Mouse (Mus musculus) forebrain, embryonic 15.5 days (tissue): Measurements from ENCODE around the gene Nfx1. TPM values are rescaled to one million over a fixed set of nuclear protein-coding genes. Genes with fewer than 3 reads are reported as not detected.

Experiments
- ATAC-seq: fragments of 200-750 bp; cut with Nextera tagmentation; replicated peaks from 2 replicates; pipeline ENCODE4 v1.8.0; 2017; ENCODE audit warnings: mild to moderate bottlenecking, moderate TSS enrichment, moderate library complexity
- H3K27ac ChIP-seq: fragments of 300-500 bp; sonication (generic); replicated peaks from 2 replicates; pipeline ENCODE4 v1.5.1; 2015; ENCODE audit warnings: mild to moderate bottlenecking, inconsistent platforms
- H3K27me3 ChIP-seq: fragments of 300-500 bp; sonication (generic); 2 replicates; pipeline ENCODE4 v1.6.1; 2015; ENCODE audit warnings: inconsistent platforms
- H3K36me3 ChIP-seq: fragments of 300-500 bp; sonication (generic); 2 replicates; pipeline ENCODE4 v1.6.1; 2015; ENCODE audit warnings: mild to moderate bottlenecking, inconsistent platforms
- H3K4me1 ChIP-seq: fragments of 300-500 bp; sonication (generic); 2 replicates; pipeline ENCODE4 v1.6.1; 2015; ENCODE audit warnings: inconsistent platforms
- H3K4me2 ChIP-seq: fragments of 300-500 bp; sonication (generic); replicated peaks from 2 replicates; pipeline ENCODE4 v1.6.1; 2015; ENCODE audit warnings: mild to moderate bottlenecking, inconsistent platforms
- H3K4me3 ChIP-seq: fragments of 300-500 bp; sonication (generic); 2 replicates; pipeline ENCODE4 v1.5.1; 2015; ENCODE audit warnings: mild to moderate bottlenecking, inconsistent platforms
- H3K9ac ChIP-seq: fragments of 300-500 bp; sonication (generic); replicated peaks from 2 replicates; pipeline ENCODE4 v1.6.1; 2015; ENCODE audit warnings: mild to moderate bottlenecking, inconsistent platforms
- H3K9me3 ChIP-seq: fragments of 300-500 bp; sonication (generic); 2 replicates; pipeline ENCODE4 v1.6.1; 2016; ENCODE audit warnings: inconsistent platforms
- WGBS: fragments of 180-500 bp; shearing (Covaris S2); methylation state at CpG from one replicate; pipeline ENCODE4 v1.1.7; 2015; ENCODE audit warnings: mixed read lengths; 5-methylcytosine and 5-hydroxymethylcytosine counted together
- polyA plus RNA-seq: library from polyadenylated mRNA; unstranded; fragments of >200 nt; fragmentation: Nextera tagmentation; extraction: Ambion mirVana; gene quantifications from 2 replicates; pipeline ENCODE4 v1.2.1, GENCODE M21; 2015

Nfx1 gene
- polyA plus RNA-seq, 1 experiment from 2014 or later = 119 TPM

- H3K36me3 ChIP-seq = peaks cover 38% of the 10 kb centered on the region
- peak overlapping the region; percentile 84 for H3K27ac ChIP-seq
- peak overlapping the region; percentile 80 for H3K4me2 ChIP-seq
- peak overlapping the region; percentile 84 for H3K9ac ChIP-seq
- no peak; the same call in none of the 2 replicates for ATAC-seq
- H3K4me1 ChIP-seq = peaks cover 28% of the 10 kb centered on the region
- H3K27me3 ChIP-seq = no peaks in the 10 kb centered on the region
- H3K4me3 ChIP-seq = peak overlapping the region; percentile 87
- H3K9me3 ChIP-seq = no peaks in the 10 kb centered on the region
- WGBS = under 1% methylated on average over 40 of the region's 40 CpGs
These were observed 23.0 kb upstream of the Nfx1 start for GRCm38 (mm10) chr4:40947565-40948159.

GRCm38 (mm10) chr4:40948160-40948708 is 22.5 kb upstream of the Nfx1 start, which contains the start of the genes Bag1 and Chmp5:
Gene Bag1, minus strand, starts transcription at chr4:40948294.
Gene Chmp5, plus strand, starts transcription at chr4:40948407.
- ATAC-seq = peak; percentile 97
- Histone ChIP-seq H3K27ac (peak within 1 kb of the TSS; percentile 84), H3K9me3 (no peaks in the 10 kb centered on the region), H3K4me1 (peaks cover 28% of the 10 kb centered on the region), H3K27me3 (no peaks in the 10 kb centered on the region), H3K4me2 (peak within 1 kb of the TSS; percentile 80), H3K36me3 (peaks cover 38% of the 10 kb centered on the region), H3K4me3 (peak within 1 kb of the TSS; percentile 87), H3K9ac (peak within 1 kb of the TSS; percentile 84)
- WGBS = under 1% methylated on average over 48 of the region's 50 CpGs

- Histone ChIP-seq H3K27ac (no peak overlapping the region), H3K36me3 (peaks cover 64% of the 10 kb centered on the region), H3K4me3 (no peak overlapping the region), H3K27me3 (no peaks in the 10 kb centered on the region), H3K9me3 (no peaks in the 10 kb centered on the region), H3K9ac (no peak overlapping the region), H3K4me1 (peaks cover 14% of the 10 kb centered on the region), H3K4me2 (no peak overlapping the region)
- 85% methylated on average over 1 of the region's 1 CpGs for WGBS
- ATAC-seq = no peak
These were observed 17.2 kb upstream of the Nfx1 start for GRCm38 (mm10) chr4:40953521-40953920.

GRCm38 (mm10) chr4:40955942-40956341 is 14.8 kb upstream of the Nfx1 start:
- no peak overlapping the region for H3K9ac ChIP-seq
- WGBS = 95% methylated on average over 6 of the region's 6 CpGs
- H3K4me2 ChIP-seq = no peak overlapping the region
- H3K27ac ChIP-seq = no peak overlapping the region
- no peaks in the 10 kb centered on the region for H3K4me1 ChIP-seq
- H3K4me3 ChIP-seq = no peak overlapping the region
- no peaks in the 10 kb centered on the region for H3K27me3 ChIP-seq
- peaks cover 85% of the 10 kb centered on the region for H3K36me3 ChIP-seq
- no peaks in the 10 kb centered on the region for H3K9me3 ChIP-seq
- no peak for ATAC-seq

GRCm38 (mm10) chr4:40963536-40963935 is 7.2 kb upstream of the Nfx1 start:
- ATAC-seq = no peak
- Histone ChIP-seq H3K36me3 (peaks cover 84% of the 10 kb centered on the region), H3K4me2 (no peak overlapping the region), H3K9me3 (no peaks in the 10 kb centered on the region), H3K9ac (no peak overlapping the region), H3K4me3 (no peak overlapping the region), H3K4me1 (no peaks in the 10 kb centered on the region), H3K27ac (no peak overlapping the region), H3K27me3 (no peaks in the 10 kb centered on the region)
- 83% methylated on average over 3 of the region's 3 CpGs for WGBS

GRCm38 (mm10) chr4:40969161-40969560 is 1.5 kb upstream of the Nfx1 start:
- no peak overlapping the region for H3K27ac ChIP-seq
- H3K9me3 ChIP-seq = no peaks in the 10 kb centered on the region
- WGBS = 87% methylated on average over 4 of the region's 4 CpGs
- H3K4me1 ChIP-seq = peaks cover 26% of the 10 kb centered on the region
- no peak overlapping the region for H3K9ac ChIP-seq
- no peak overlapping the region for H3K4me2 ChIP-seq
- peaks cover 33% of the 10 kb centered on the region for H3K36me3 ChIP-seq
- H3K4me3 ChIP-seq = no peak overlapping the region
- H3K27me3 ChIP-seq = no peaks in the 10 kb centered on the region
- ATAC-seq = no peak

- H3K27me3 ChIP-seq = no peaks in the 10 kb centered on the region
- H3K36me3 ChIP-seq = peaks cover 27% of the 10 kb centered on the region
- 11% methylated on average over 11 of the region's 13 CpGs for WGBS
- H3K9ac ChIP-seq = peak overlapping the region; percentile 87
- H3K27ac ChIP-seq = peak overlapping the region; percentile 91
- peak; percentile 47 for ATAC-seq
- peak overlapping the region; percentile 88 for H3K4me2 ChIP-seq
- H3K4me3 ChIP-seq = peak overlapping the region; percentile 87
- peaks cover 26% of the 10 kb centered on the region for H3K4me1 ChIP-seq
- H3K9me3 ChIP-seq = no peaks in the 10 kb centered on the region
These were observed 720 bp upstream of the Nfx1 start for GRCm38 (mm10) chr4:40969781-40970591.

GRCm38 (mm10) chr4:40970592-40970841 is 189 bp upstream of the Nfx1 start:
- 0% methylated on average over 15 of the region's 16 CpGs for WGBS
- no peaks in the 10 kb centered on the region for H3K27me3 ChIP-seq
- no peak for ATAC-seq
- H3K4me2 ChIP-seq = peak overlapping the region; percentile 88
- peaks cover 26% of the 10 kb centered on the region for H3K4me1 ChIP-seq
- H3K36me3 ChIP-seq = peaks cover 24% of the 10 kb centered on the region
- H3K9me3 ChIP-seq = no peaks in the 10 kb centered on the region
- H3K9ac ChIP-seq = peak overlapping the region; percentile 87
- peak overlapping the region; percentile 91 for H3K27ac ChIP-seq
- peak overlapping the region; percentile 87 for H3K4me3 ChIP-seq

- Histone ChIP-seq H3K4me1 (peaks cover 26% of the 10 kb centered on the region), H3K9ac (peak overlapping the region; percentile 72), H3K36me3 (peaks cover 17% of the 10 kb centered on the region), H3K27ac (peak overlapping the region; percentile 91), H3K4me2 (peak overlapping the region; percentile 88), H3K27me3 (no peaks in the 10 kb centered on the region), H3K9me3 (no peaks in the 10 kb centered on the region), H3K4me3 (peak overlapping the region; percentile 87)
- 25% methylated on average over 13 of the region's 13 CpGs for WGBS
- ATAC-seq = no peak
These were observed 1.0 kb downstream of the Nfx1 start for GRCm38 (mm10) chr4:40971744-40972143.

GRCm38 (mm10) chr4:40974011-40974410 is 3.3 kb downstream of the Nfx1 start:
- Histone ChIP-seq H3K9me3 (no peaks in the 10 kb centered on the region), H3K27me3 (no peaks in the 10 kb centered on the region), H3K27ac (no peak overlapping the region), H3K4me3 (no peak overlapping the region), H3K4me1 (peaks cover 26% of the 10 kb centered on the region), H3K9ac (no peak overlapping the region), H3K4me2 (no peak overlapping the region), H3K36me3 (peaks cover 27% of the 10 kb centered on the region)
- ATAC-seq = no peak
- 98% methylated on average over 1 of the region's 1 CpGs for WGBS

GRCm38 (mm10) chr4:40975678-40976077 is 5.0 kb downstream of the Nfx1 start:
- H3K27ac ChIP-seq = no peak overlapping the region
- peaks cover 41% of the 10 kb centered on the region for H3K36me3 ChIP-seq
- H3K4me1 ChIP-seq = peaks cover 16% of the 10 kb centered on the region
- ATAC-seq = no peak
- WGBS = 96% methylated on average over 3 of the region's 3 CpGs
- H3K27me3 ChIP-seq = no peaks in the 10 kb centered on the region
- no peak overlapping the region for H3K4me3 ChIP-seq
- no peaks in the 10 kb centered on the region for H3K9me3 ChIP-seq
- no peak overlapping the region for H3K4me2 ChIP-seq
- H3K9ac ChIP-seq = no peak overlapping the region

- WGBS = 95% methylated on average over 10 of the region's 10 CpGs
These were observed 5.9 kb downstream of the Nfx1 start for GRCm38 (mm10) chr4:40976651-40977050.

More at GRCm38 (mm10) chr4:40976651-40977050, 5.9 kb downstream of the Nfx1 start:
- Histone ChIP-seq H3K9ac (no peak overlapping the region), H3K9me3 (no peaks in the 10 kb centered on the region), H3K4me2 (no peak overlapping the region), H3K27ac (no peak overlapping the region), H3K4me1 (peaks cover 16% of the 10 kb centered on the region), H3K4me3 (no peak overlapping the region), H3K27me3 (no peaks in the 10 kb centered on the region), H3K36me3 (peaks cover 51% of the 10 kb centered on the region)
- ATAC-seq = no peak
